Mouse (Mus musculus): ENCODE results near the gene Gm9732.
"Not testable (repeated sequence)": the region's sequence is repeated elsewhere in the genome, so short reads cannot be mapped to it uniquely, and the experiment has no call there.

Gene Gm9732

DNA sequence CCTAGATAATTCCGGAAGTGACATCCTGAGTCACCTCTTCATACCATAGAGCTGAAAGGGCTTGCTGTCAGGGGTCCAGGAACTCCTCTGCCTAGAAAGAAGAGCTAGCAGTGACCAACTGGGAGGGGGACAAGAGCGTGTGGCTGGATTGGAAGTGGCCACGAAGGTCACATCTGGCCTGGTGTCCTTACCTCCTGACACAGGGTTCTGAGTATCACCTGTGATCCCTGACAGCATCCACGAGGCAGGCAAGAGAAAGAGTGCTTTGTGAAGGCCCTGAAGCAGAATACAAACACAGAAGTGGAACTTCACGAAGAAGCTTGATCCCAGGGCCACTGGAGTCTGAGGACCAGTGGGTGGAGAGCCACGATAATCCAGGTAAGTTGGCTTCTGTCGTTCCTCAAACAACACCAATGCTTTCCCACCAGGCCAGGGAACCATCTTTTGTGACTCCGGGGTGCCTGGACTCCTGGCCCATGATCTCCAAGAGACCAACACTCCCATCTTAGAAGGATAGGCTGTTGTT, at the start of gene Gm9732:
Gene Gm9732, plus strand, starts transcription at position 51 of the 526 bp plus-strand sequence.
- in situ Hi-C loops (cut with MboI, MseI) = loop anchor here (5.0 to 10.0 kb wide), 3 partner anchors 80 to 213 kb away; partner anchors contain the start of gene Gm8138

DNA sequence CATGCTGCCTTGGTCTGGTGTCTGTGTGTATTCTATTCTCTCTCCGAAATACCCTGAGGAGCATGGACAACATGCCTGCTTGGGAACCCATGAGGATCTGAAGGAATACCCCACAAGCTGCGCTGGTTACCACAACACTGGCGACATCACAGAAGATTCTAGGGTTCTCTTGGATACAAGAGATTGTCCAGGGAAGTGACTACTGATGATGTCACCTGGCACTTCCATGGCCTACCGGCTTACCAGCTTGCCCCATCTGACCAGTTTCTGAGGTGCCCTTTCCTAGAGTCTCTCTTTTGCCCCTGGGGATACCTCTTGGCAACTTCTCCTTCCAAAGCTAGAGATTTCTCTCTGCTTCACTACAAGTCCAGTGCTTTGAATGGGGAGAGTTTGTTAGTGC, 39.6 kb upstream of the Gm9732 start, which contains the start of gene Gm8122:
Gene Gm8122, minus strand, starts transcription at position 101 of the 400 bp plus-strand sequence.
- in situ Hi-C loops (cut with MboI, MseI) = not testable (repeated sequence)

GRCm38 (mm10) chr14:43237769-43238168, 37.1 kb upstream of the Gm9732 start:
- in situ Hi-C loops (cut with MboI, MseI) = not testable (repeated sequence)

DNA sequence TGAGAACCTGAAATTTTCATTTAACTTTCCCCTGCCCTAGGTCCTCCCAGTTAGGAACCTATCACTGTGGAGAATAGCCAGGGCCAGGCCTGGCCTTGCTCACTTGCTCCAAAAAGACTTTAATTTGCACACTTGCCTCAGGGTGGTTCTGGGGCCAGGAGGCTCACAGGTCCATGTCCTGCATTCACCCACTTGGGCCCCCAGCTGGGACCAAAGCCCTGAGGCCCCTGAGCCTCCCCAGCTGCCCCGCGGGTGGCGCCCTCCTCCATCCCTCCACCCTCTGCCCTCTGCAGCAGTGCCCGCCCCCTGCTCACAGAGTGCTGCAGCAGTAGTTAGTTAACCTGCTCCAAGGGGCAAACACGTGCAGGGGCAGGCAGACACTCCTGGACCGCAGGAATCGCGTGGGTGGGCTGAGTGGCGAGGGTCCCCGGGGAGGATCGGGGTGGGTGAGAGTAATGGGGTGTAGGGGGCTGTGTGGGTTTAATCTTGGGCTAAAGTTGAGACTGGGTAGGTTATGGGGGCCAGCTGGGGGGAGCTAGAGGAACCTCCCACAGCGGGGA, 25.1 kb upstream of the Gm9732 start:
- in situ Hi-C loops (cut with MboI, MseI) = not testable (repeated sequence)

DNA sequence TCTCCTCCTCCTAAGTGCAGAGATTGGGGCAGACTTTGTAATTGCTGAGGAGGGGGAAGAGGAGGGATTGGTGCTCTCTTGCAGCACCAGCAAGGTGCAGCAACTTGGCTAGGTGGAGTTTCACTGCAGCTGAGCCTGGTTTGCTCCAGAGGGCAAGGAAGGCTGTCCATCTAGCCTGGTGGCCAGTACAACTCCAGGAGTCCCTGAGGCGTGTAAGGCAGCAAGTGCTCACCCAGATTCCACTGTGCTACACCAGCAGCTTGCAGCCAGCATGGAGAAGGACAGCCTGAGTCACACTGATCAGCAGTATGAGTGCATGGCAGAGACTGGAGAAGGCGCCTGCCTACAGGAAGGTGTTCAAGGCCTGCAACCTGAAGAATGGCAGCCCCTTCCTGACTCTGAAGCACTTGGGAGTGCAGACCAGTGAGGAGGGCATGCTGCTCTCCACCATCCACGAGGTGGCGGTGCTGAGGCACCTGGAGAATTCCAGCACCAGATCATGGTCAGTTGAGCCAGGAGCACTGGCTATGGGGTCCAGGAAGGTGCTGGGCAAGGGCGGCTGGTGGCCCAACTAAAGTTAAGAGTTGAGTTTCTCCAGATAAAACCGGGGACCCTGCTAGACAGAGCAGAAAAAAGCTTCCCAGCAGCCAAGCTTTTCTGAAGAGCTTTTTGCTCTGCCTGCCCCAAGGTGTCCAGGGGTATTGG, 24.1 kb upstream of the Gm9732 start:
- in situ Hi-C loops (cut with MboI, MseI) = not testable (repeated sequence)

- in situ Hi-C loops (cut with MboI, MseI) = not testable (repeated sequence)
Measured at GRCm38 (mm10) chr14:43256511-43256910, 18.3 kb upstream of the Gm9732 start.

- in situ Hi-C loops (cut with MboI, MseI) = not testable (repeated sequence)
Measured at GRCm38 (mm10) chr14:43258349-43258748, 16.5 kb upstream of the Gm9732 start, which contains the start of gene Gm8126. Gene Gm8126, plus strand, starts transcription at chr14:43258649.

- in situ Hi-C loops (cut with MboI, MseI) = not testable (repeated sequence)
Measured at GRCm38 (mm10) chr14:43263421-43263820, 11.4 kb upstream of the Gm9732 start.

DNA sequence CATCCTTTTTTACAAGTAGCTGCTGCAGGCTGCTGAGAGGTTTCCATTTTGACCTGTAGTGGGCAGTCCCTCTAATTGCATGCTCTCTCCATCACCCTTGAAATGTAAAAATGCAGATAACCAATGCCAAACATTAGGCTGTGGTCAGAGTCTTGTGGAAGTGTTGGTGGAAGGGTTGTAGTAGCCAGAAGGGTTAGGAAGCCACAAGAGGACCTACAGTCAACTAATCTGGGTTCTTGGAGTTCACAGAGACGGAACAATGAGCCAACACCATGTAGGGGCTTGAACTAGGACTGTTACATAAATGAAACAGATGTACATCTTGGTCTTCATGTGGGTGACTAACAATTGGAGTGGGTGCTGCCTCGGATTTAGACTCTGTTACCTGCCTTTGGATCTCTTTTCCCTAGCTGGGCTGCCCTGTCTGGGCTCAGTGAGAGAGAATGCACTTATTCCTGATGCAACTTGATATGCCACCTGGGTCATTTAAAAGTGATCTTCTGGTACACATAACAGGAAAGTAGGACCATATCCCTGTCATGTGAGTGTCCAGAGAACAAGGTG, 6.2 kb upstream of the Gm9732 start:
- in situ Hi-C loops (cut with MboI, MseI) = loop anchor here (5.0 kb wide), 1 partner anchor 284 kb away; no protein-coding TSS in a partner anchor

DNA sequence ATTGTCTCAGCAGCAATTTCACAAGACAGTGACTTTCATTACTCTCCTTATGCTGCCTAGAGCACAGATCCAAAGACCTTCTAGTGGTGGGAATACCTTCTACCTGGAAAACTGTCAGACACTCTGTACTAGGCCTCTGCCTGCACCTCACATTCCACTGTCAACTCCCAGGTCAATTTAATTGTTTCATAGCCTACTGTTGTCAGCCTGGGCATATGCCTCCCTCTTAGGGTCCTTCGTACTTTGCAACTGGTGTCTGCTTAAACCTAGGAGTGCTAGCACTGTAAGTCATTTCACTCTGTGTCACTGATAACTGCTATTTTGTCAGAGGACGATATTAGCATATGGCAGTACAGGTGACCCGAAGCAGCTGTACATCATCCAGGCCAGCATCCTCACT, 5.6 kb upstream of the Gm9732 start:
- in situ Hi-C loops (cut with MboI, MseI) = loop anchor here (5.0 kb wide), 1 partner anchor 283 kb away; no protein-coding TSS in a partner anchor

- in situ Hi-C loops (cut with MboI, MseI) = loop anchor here (10.0 kb wide), 2 partner anchors 82 to 142 kb away; partner anchors contain the start of gene Gm8138
Measured at GRCm38 (mm10) chr14:43273161-43273560, 1.7 kb upstream of the Gm9732 start.

GRCm38 (mm10) chr14:43275752-43276151, 916 bp downstream of the Gm9732 start:
- in situ Hi-C loops (cut with MboI, MseI) = loop anchor here (5.0 to 10.0 kb wide), 3 partner anchors 79 to 213 kb away; partner anchors contain the start of gene Gm8138

DNA sequence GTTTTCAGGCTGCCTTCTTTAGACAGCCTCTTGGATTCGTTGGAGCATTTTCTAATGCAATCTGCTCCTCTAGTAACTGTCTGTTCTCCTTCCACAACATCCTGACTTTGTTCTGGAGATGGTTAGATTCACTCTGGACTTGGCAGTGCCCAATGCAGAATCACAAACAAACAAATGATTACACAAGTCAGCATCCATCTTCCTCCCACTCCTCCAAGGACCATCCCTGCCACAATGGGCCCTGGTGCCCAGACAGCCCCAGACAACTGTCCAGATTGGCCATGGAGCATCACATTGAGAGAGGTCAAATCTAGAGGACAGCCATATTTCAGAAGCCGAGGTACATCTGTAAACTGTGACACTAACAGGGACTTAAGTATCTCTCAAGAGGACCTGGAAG, 2.6 kb downstream of the Gm9732 start:
- in situ Hi-C loops (cut with MboI, MseI) = loop anchor here (5.0 to 10.0 kb wide), 3 partner anchors 77 to 215 kb away; partner anchors contain the start of gene Gm8138

DNA sequence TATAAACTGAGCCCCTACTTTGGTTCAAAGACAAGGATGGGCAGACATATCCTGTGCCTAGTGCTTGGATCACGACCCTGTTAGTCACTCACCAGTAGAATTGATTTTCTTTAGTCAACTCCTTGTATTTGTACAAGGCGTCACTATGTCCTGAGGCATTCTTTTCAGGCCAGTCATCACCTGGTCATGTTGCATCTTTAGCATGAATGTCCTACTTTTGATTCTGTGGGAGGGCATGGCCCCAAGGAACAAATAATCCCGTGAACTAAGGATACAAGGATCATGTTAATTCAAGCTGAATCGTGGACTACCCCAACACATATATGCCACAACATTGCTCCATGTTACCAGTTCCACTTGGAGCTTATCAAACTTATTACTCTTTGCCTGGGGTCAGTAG, 3.3 kb downstream of the Gm9732 start:
- in situ Hi-C loops (cut with MboI, MseI) = loop anchor here (5.0 to 10.0 kb wide), 3 partner anchors 77 to 216 kb away; partner anchors contain the start of gene Gm8138

GRCm38 (mm10) chr14:43278681-43279080, 3.8 kb downstream of the Gm9732 start:
- in situ Hi-C loops (cut with MboI, MseI) = loop anchor here (5.0 to 10.0 kb wide), 3 partner anchors 76 to 216 kb away; partner anchors contain the start of gene Gm8138

GRCm38 (mm10) chr14:43293503-43293902, 18.7 kb downstream of the Gm9732 start, which contains the start of gene Gm8127:
Gene Gm8127, minus strand, starts transcription at chr14:43293832.
- in situ Hi-C loops (cut with MboI, MseI) = not testable (repeated sequence)

- in situ Hi-C loops (cut with MboI, MseI) = not testable (repeated sequence)
Measured at GRCm38 (mm10) chr14:43319516-43319915, 44.7 kb downstream of the Gm9732 start.

DNA sequence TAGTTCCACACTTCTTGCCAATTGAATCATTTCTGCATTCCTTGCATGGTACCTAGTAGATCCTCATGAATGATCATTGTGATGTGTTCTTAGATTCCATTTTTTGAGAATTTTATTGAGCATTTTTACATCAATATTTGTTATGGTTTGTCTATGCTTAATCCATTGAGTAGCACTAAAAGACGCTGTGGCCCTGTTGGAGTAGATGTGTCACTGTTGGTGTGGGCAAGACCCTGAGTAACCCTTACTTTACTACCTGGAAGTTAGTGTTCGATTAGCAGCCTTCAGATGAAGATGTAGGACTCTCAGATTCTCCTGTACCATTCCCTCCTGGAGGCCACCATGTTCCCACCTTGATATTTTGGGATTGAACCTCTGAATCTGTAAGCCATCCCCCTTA, 53.8 kb downstream of the Gm9732 start:
- in situ Hi-C loops (cut with MboI, MseI) = loop anchor here (5.0 kb wide), 1 partner anchor 1356 kb away; no protein-coding TSS in a partner anchor

- in situ Hi-C loops (cut with MboI, MseI) = loop anchor here (5.0 to 10.0 kb wide), 5 partner anchors 253 to 1859 kb away; no protein-coding TSS in a partner anchor
Measured at GRCm38 (mm10) chr14:43331362-43331880, 56.6 kb downstream of the Gm9732 start.

- in situ Hi-C loops (cut with MboI, MseI) = loop anchor here (5.0 to 10.0 kb wide), 4 partner anchors 247 to 1573 kb away; no protein-coding TSS in a partner anchor
Measured at GRCm38 (mm10) chr14:43337646-43338045, 62.8 kb downstream of the Gm9732 start.

- in situ Hi-C loops (cut with MboI, MseI) = loop anchor here (10.0 kb wide), 2 partner anchors 257 to 553 kb away; partner anchors contain the start of genes Gm10375 and Gm10377
Measured at GRCm38 (mm10) chr14:43347711-43348110, 72.9 kb downstream of the Gm9732 start, which contains the start of gene 1700001F09Rik. Gene 1700001F09Rik, minus strand, starts transcription at chr14:43347811.

Measured in T-helper 2 cell (primary cell).